Mouse (Mus musculus) cerebellum, adult 11 months (tissue): Measurements from ENCODE around the gene Gpr62.
"Not testable (repeated sequence)": the region's sequence is repeated elsewhere in the genome, so short reads cannot be mapped to it uniquely, and the experiment has no call there.

Experiments used
- DNase-seq: peaks from one replicate; pipeline ENCODE4 v3.0.0; 2022

The Gpr62 gene

GRCm38 (mm10) chr9:106465571-106466200 is at the start of gene Gpr62:
TSS of gene Gpr62 (minus strand) at chr9:106465938.
- peak; percentile 83 for DNase-seq

GRCm38 (mm10) chr9:106514273-106514672 is 48.5 kb upstream of the Gpr62 start, which contains the start of gene Iqcf5:
TSS of gene Iqcf5 (plus strand) at chr9:106514573.
- DNase-seq = no peak

GRCm38 (mm10) chr9:106513566-106513965 is 47.8 kb upstream of the Gpr62 start:
- DNase-seq = no peak

GRCm38 (mm10) chr9:106512729-106513450 is 47.2 kb upstream of the Gpr62 start:
- no peak for DNase-seq

- no peak for DNase-seq
These were observed 43.6 kb upstream of the Gpr62 start for GRCm38 (mm10) chr9:106509356-106509755.

GRCm38 (mm10) chr9:106504246-106504645 is 38.5 kb upstream of the Gpr62 start:
- no peak for DNase-seq

- no peak for DNase-seq
These were observed 36.1 kb upstream of the Gpr62 start for GRCm38 (mm10) chr9:106501846-106502245.

- DNase-seq = no peak
These were observed 33.9 kb upstream of the Gpr62 start, which contains the start of gene Iqcf1 for GRCm38 (mm10) chr9:106499667-106500066. TSS of gene Iqcf1 (plus strand) at chr9:106499967.

GRCm38 (mm10) chr9:106487602-106488001 is 21.9 kb upstream of the Gpr62 start:
- not testable (repeated sequence) for DNase-seq

GRCm38 (mm10) chr9:106485076-106485475 is 19.3 kb upstream of the Gpr62 start:
- DNase-seq = no peak

- DNase-seq = peak; percentile 4
These were observed 17.9 kb upstream of the Gpr62 start for GRCm38 (mm10) chr9:106483606-106484005.

GRCm38 (mm10) chr9:106483136-106483535 is 17.4 kb upstream of the Gpr62 start:
- peak; percentile 4 for DNase-seq

GRCm38 (mm10) chr9:106482578-106483115 is 16.9 kb upstream of the Gpr62 start:
- peak; percentile 2 for DNase-seq

- DNase-seq = peak; percentile 3
These were observed 15.9 kb upstream of the Gpr62 start for GRCm38 (mm10) chr9:106481676-106482075.

GRCm38 (mm10) chr9:106481075-106481474 is 15.3 kb upstream of the Gpr62 start:
- DNase-seq = peak; percentile 4

- peak; percentile 6 for DNase-seq
These were observed 14.8 kb upstream of the Gpr62 start for GRCm38 (mm10) chr9:106480541-106480940.

GRCm38 (mm10) chr9:106478101-106478500 is 12.4 kb upstream of the Gpr62 start:
- DNase-seq = peak; percentile 5

GRCm38 (mm10) chr9:106477649-106478048 is 11.9 kb upstream of the Gpr62 start:
- DNase-seq = no peak

- peak; percentile 99 for DNase-seq
These were observed 11.3 kb upstream of the Gpr62 start, which contains the start of gene Parp3 for GRCm38 (mm10) chr9:106476924-106477484. TSS of gene Parp3 (minus strand) at chr9:106476949.

GRCm38 (mm10) chr9:106476002-106476923 is 10.5 kb upstream of the Gpr62 start:
- DNase-seq = no peak

- DNase-seq = peak; percentile 19
These were observed 9.9 kb upstream of the Gpr62 start, which contains the start of gene Rrp9 for GRCm38 (mm10) chr9:106475663-106476001. TSS of gene Rrp9 (plus strand) at chr9:106475963.

- peak; percentile 48 for DNase-seq
These were observed 9.3 kb upstream of the Gpr62 start for GRCm38 (mm10) chr9:106475046-106475445.
